Mouse (Mus musculus) G1E-ER4 (cell line): ENCODE measurements at regions not wholly inside any gene's neighbourhood (a gene's known extent, or its start where the extent isn't known, plus 50 kb on each side); places are given as distances from the start of the nearest gene placed in this dataset.

Source experiments
- GATA1 ChIP-seq: IDR thresholded peaks from one replicate; pipeline ENCODE4 v1.8.0; 2012; ENCODE audit warnings: low read length, inconsistent platforms

DNA sequence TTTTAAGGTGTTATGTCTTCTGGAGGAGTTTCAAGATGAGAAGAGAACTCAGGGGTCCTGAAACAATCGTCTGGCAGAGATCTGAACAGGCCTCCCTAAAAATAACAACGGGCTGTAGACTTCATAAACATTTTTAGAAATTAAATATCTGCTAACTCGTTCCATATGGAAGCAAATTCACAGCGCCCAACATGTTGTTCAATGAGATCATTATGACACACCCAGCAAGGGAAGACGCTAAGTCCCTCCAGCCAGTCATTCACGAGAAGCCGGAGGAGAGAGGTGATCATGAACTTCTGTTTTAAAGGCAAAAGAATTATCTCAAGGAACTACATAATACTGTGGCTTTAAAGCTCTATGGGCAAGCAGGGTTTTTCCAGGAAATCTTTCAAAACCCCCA is 334.8 kb downstream of the Efna5 start:
- no peak for TF ChIP-seq GATA1

DNA sequence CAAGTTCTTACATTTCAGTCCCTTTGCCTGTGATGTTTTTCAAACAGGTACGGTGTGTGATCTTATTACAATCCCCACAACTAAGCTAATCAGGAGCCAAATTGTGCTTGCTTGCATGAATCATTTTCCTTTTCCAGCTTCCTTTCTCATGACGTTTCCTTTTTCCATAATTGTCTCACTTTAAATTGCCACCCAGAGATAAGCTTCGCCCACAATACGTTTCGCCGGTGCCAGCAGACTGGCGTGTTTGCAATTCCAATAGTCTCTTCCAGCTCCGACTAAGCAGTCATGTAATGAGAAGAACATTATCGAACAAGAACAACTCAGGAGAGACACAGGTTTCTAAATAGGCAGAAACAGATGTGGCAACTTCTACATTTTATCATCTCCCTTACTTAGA is 335.8 kb downstream of the Efna5 start:
- no peak for TF ChIP-seq GATA1

GRCm38 (mm10) chr17:62543056-62543975 is 337.8 kb downstream of the Efna5 start:
- no peak for TF ChIP-seq GATA1

DNA sequence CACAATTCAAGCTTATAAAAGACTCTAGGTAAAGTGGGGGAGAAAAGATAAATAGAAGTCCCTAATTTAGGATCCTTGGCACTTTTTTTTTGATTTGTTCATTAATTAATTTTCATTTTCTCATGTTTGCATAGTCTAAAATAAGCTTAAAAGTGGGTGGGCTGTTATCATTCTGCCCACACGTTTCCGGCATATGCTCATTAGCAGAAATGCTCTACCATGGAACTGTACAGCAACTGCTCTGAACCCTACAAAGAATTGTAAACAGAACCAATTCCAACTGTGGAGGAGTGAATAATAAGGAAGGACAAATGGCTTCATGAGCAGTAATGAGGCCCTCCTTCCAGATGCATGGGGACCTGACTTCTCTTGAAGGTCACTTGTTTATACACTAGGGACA is 351.2 kb downstream of the Efna5 start:
- no peak for TF ChIP-seq GATA1

GRCm38 (mm10) chr17:62527556-62527955 is 353.6 kb downstream of the Efna5 start:
- TF ChIP-seq GATA1 = no peak

DNA sequence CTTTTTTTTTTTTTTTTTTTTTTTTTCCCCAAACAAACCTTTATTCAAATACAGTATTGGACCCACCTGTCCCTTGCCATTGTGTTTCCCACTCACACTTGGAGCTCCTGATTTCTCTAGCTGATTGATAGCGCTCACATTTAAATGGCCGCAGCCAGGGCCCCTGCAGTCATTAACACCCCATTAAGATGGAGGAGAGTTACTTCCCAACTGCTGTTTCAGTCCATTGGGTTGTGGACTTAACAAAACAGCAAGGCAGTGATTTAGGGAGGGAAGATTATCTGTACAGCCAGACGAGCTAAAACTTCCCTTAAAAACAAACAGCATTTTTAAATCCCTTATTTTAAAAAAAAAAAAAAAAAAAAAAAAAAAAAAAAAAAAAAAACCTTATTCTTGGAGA is 367.5 kb downstream of the Efna5 start:
- no peak for TF ChIP-seq GATA1

DNA sequence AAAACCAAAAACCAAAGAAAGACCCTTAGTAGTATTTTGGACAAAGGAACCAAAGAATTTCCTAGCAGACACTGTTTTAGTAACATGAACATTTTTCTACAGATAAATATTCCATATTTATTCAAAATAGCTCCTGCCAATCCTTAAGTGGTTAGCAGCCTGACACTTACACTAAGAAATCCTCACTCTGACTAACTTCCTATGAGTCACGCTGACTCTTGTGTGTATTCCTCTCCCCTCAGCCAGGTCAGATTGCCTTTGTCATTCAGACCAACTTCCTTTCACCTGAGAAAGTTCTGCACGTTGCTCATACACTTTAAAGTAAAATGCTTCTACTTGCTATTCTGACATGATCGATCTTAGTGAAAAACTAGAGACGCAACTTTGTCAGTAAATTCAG is 370.9 kb downstream of the Efna5 start:
- no peak for TF ChIP-seq GATA1

DNA sequence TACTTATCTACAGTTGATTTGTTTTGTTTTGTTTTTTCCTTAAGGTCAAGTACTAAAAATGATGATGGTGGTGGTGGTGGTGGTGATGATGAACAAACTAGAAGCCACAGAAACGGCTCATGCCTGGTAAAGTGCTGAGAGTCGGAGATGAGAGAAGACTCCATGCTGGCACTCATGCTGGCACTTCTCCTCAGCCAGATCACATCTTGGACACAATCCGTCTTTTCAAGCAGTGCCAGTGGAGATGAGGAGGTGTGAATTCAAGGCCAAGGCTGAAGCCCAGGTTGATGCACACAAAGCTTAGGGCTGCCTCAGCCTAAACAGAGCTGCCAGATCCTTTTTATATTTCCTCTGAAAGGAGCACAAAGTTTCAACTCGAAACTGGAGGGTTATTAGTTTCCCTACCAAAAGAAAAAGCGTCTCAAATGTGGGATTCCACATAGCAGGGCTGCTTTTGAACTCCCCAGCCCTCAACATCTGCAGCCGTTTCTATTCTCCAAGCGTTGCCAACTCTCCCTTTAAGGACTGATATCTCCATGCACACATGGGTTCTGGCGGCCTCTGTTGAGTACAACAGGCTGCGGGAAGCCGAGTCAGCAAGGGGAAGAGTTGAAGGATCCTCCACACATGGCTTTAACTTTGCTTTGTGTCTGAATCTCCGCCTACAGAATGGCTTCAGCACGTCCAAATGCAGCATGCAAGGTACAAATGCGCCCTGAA is 373.2 kb downstream of the Efna5 start:
- TF ChIP-seq GATA1 = no peak

DNA sequence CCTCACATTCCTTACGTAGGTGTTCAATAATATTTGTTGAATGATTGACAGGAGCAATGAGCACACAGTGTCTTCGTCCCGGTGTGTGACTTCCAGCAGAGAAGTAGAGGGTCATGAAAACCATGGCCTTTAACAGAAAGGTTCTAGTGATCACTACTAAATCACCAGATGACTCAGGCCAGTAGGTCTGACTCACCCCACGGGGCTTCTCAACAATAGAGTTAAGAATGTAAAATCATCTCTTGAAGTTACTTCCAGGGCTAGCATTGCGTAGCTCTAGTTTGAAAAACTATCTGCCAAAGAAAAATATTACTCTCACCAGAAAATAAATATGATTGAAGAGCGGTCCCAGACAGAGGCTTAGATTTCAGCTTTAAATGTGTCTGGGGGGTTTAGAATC is 376.4 kb downstream of the Efna5 start:
- TF ChIP-seq GATA1 = no peak

- no peak for TF ChIP-seq GATA1
Measured at GRCm38 (mm10) chr17:62470739-62471138, 410.4 kb downstream of the Efna5 start.

- TF ChIP-seq GATA1 = no peak
Measured at GRCm38 (mm10) chr17:62469367-62469766, 411.8 kb downstream of the Efna5 start.

- TF ChIP-seq GATA1 = no peak
Measured at GRCm38 (mm10) chr17:62468859-62469258, 412.3 kb downstream of the Efna5 start.

DNA sequence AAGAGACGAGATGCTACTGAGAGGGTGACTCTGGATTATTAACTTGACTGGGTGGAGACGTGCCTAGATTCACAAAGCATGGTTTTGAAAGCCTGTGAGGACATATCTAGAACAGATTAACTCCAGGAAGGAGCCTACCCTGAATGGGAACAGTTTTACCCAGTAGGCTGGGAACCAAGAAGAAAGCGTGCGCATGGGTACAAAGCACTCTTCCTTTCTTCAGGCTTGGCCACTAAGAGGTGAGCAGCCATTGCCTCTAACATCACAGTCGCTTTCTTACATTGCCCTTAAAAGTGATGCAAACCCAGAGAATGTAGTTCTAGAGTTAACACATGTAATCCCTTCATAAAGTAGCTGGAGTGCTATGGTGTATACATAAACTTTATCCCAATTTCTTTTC is 414.0 kb downstream of the Efna5 start:
- no peak for TF ChIP-seq GATA1

GRCm38 (mm10) chr17:62464994-62465393 is 416.1 kb downstream of the Efna5 start:
- TF ChIP-seq GATA1 = no peak

DNA sequence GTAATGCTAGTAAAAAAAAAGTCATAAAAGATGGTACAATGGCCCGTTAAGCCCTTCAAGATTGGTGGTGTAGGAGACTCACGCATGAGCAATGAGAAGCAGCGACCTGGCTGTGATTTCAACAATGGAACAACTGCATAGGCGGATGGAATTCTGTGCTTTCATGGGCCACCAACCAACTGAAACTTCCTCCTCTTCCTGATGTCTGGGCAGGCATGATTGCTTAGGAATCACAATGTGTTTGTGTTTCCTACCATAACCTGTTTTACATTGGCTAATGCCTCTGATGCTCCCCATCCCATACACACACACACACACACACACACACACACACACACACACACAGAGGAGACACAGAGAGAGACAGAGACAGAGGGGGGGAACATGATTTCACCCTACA is 416.9 kb downstream of the Efna5 start:
- TF ChIP-seq GATA1 = no peak

GRCm38 (mm10) chr17:62461304-62462245 is 419.5 kb downstream of the Efna5 start:
- TF ChIP-seq GATA1 = no peak
